Mouse (Mus musculus): ENCODE measurements around the gene Cyp2d11.
"Not testable (repeated sequence)": the region's sequence is repeated elsewhere in the genome, so short reads cannot be mapped to it uniquely, and the experiment has no call there.

The Cyp2d11 gene

GRCm38 (mm10) chr15:82393922-82394321, at the start of gene Cyp2d11:
Cyp2d11 (minus strand) TSS chr15:82394022.
- not testable (repeated sequence) for DNase-seq (ENCODE audit: low spot score)

GRCm38 (mm10) chr15:82437975-82438617, 44.3 kb upstream of the Cyp2d11 start:
- DNase-seq (ENCODE audit: low spot score): no peak

GRCm38 (mm10) chr15:82435606-82436005, 41.8 kb upstream of the Cyp2d11 start:
- no peak for DNase-seq (ENCODE audit: low spot score)

GRCm38 (mm10) chr15:82435011-82435410, 41.2 kb upstream of the Cyp2d11 start:
- no peak for DNase-seq (ENCODE audit: low spot score)

- no peak for DNase-seq (ENCODE audit: low spot score)
Observed at GRCm38 (mm10) chr15:82434541-82434940, 40.7 kb upstream of the Cyp2d11 start.

GRCm38 (mm10) chr15:82433621-82434020, 39.8 kb upstream of the Cyp2d11 start:
- no peak for DNase-seq (ENCODE audit: low spot score)

GRCm38 (mm10) chr15:82433137-82433536, 39.3 kb upstream of the Cyp2d11 start, which contains the start of gene Cyp2d9:
Cyp2d9 (plus strand) TSS chr15:82433437.
- DNase-seq (ENCODE audit: low spot score): no peak

GRCm38 (mm10) chr15:82423471-82423870, 29.6 kb upstream of the Cyp2d11 start:
- DNase-seq (ENCODE audit: low spot score): no peak

GRCm38 (mm10) chr15:82422935-82423334, 29.1 kb upstream of the Cyp2d11 start:
- DNase-seq (ENCODE audit: low spot score): no peak

GRCm38 (mm10) chr15:82418616-82419015, 24.8 kb upstream of the Cyp2d11 start:
- no peak for DNase-seq (ENCODE audit: low spot score)

- peak; percentile 60 for DNase-seq (ENCODE audit: low spot score)
Observed at GRCm38 (mm10) chr15:82416797-82417789, 23.3 kb upstream of the Cyp2d11 start.

GRCm38 (mm10) chr15:82407536-82407935, 13.7 kb upstream of the Cyp2d11 start:
- no peak for DNase-seq (ENCODE audit: low spot score)

- no peak for DNase-seq (ENCODE audit: low spot score)
Observed at GRCm38 (mm10) chr15:82406981-82407380, 13.2 kb upstream of the Cyp2d11 start, which contains the start of gene Cyp2d10. Cyp2d10 (minus strand) TSS chr15:82407195.

GRCm38 (mm10) chr15:82404163-82404562, 10.3 kb upstream of the Cyp2d11 start:
- no peak for DNase-seq (ENCODE audit: low spot score)

- no peak for DNase-seq (ENCODE audit: low spot score)
Observed at GRCm38 (mm10) chr15:82403606-82404005, 9.8 kb upstream of the Cyp2d11 start.

- DNase-seq (ENCODE audit: low spot score): no peak
Observed at GRCm38 (mm10) chr15:82402741-82403140, 8.9 kb upstream of the Cyp2d11 start.

- no peak for DNase-seq (ENCODE audit: low spot score)
Observed at GRCm38 (mm10) chr15:82402106-82402505, 8.3 kb upstream of the Cyp2d11 start.

GRCm38 (mm10) chr15:82401516-82401915, 7.7 kb upstream of the Cyp2d11 start:
- DNase-seq (ENCODE audit: low spot score): no peak

- DNase-seq (ENCODE audit: low spot score): not testable (repeated sequence)
Observed at GRCm38 (mm10) chr15:82395955-82396354, 2.1 kb upstream of the Cyp2d11 start.

- not testable (repeated sequence) for DNase-seq (ENCODE audit: low spot score)
Observed at GRCm38 (mm10) chr15:82389916-82390315, 3.9 kb downstream of the Cyp2d11 start.

GRCm38 (mm10) chr15:82385729-82386128, 8.1 kb downstream of the Cyp2d11 start:
- DNase-seq (ENCODE audit: low spot score): no peak

- no peak for DNase-seq (ENCODE audit: low spot score)
Observed at GRCm38 (mm10) chr15:82382441-82382840, 11.4 kb downstream of the Cyp2d11 start.

GRCm38 (mm10) chr15:82380714-82381062, 13.1 kb downstream of the Cyp2d11 start:
- DNase-seq (ENCODE audit: low spot score): no peak
